Mouse (Mus musculus): Measurements from ENCODE around the gene Abcb6. TPM values are rescaled to one million over a fixed set of nuclear protein-coding genes. Genes with fewer than 3 reads are reported as not detected.

Abcb6 gene
- polyA plus RNA-seq, 1 experiment from 2014 or later = 17.1 TPM

DNA sequence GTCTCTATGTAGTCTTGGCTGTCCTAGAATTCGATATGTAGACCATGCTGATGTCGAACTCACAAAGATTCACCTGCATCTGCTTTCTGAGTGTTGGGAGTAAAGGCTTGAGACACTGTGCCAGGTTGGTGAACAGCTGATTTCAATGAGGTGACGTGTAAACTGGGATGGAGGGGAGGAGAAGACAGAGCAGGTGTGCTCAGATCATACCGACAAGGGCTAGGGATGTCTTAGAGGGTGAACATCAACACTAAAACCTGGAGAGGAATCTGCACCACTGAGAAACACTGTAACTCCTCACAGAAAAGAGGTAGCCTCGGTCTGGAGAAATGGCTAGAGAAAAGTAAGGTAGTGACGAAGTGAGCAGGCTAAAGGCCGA is 12.1 kb downstream of the Abcb6 start:
- Histone ChIP-seq H3K36me3 (ENCODE audit: control insufficient read depth, insufficient read depth) (peaks cover 35% of the 10 kb centered on the region), H3K27ac (ENCODE audit: low read depth, low read length) (no peak overlapping the region), H3K4me1 (replicated peaks; ENCODE audit: control insufficient read depth, insufficient read depth, low read length) (peaks cover 7% of the 10 kb centered on the region; the same call in 1 of the 2 replicates), H3K9me3 (ENCODE audit: control insufficient read depth) (no peaks in the 10 kb centered on the region), H3K4me3 (ENCODE audit: low read depth, low read length) (peak overlapping the region; percentile 84), H3K9ac (ENCODE audit: low read depth, low read length) (peak overlapping the region; percentile 69; the same call in 1 of the 2 replicates), H3K27me3 (replicated peaks; ENCODE audit: control insufficient read depth, insufficient read depth, low read length) (no peaks in the 10 kb centered on the region), H3K4me2 (replicated peaks; ENCODE audit: low read depth) (peak overlapping the region; percentile 68)
- TF ChIP-seq CTCF (IDR thresholded peaks at IDR 0.05; ENCODE audit: low read depth) = no peak
- 0 out of 2 replicates have a peak, but pooled peaks have one; percentile 0 for ATAC-seq
- WGBS = 9% methylated on average over 7 of the region's 7 CpGs

DNA sequence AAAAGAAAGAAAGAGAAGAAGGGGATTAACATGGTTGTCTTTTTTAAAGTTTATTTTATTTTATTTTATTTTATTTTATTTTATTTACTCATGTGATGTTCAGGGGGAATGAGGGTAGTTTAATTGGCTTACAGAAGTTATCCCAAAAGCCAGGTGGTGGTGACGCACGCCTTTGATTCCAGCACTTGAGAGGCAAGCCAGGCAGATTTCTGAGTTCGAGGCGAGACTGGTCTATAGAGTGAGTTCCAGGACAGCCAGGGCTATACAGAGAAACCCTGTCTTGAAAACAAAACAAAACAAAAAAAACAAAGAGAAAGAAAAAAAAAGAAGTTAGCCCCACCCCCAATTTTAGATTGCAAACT is 20.0 kb downstream of the Abcb6 start:
- no peak for ATAC-seq
- Histone ChIP-seq H3K9ac (ENCODE audit: low read depth, low read length) (no peak overlapping the region), H3K27me3 (replicated peaks; ENCODE audit: control insufficient read depth, insufficient read depth, low read length) (no peaks in the 10 kb centered on the region), H3K9me3 (ENCODE audit: control insufficient read depth) (no peaks in the 10 kb centered on the region), H3K4me3 (ENCODE audit: low read depth, low read length) (no peak overlapping the region), H3K4me2 (replicated peaks; ENCODE audit: low read depth) (no peak overlapping the region), H3K4me1 (replicated peaks; ENCODE audit: control insufficient read depth, insufficient read depth, low read length) (no peaks in the 10 kb centered on the region), H3K36me3 (ENCODE audit: control insufficient read depth, insufficient read depth) (no peaks in the 10 kb centered on the region), H3K27ac (ENCODE audit: low read depth, low read length) (no peak overlapping the region)
- TF ChIP-seq CTCF (IDR thresholded peaks at IDR 0.05; ENCODE audit: low read depth) = no peak
- 83% methylated on average over 4 of the region's 4 CpGs for WGBS

DNA sequence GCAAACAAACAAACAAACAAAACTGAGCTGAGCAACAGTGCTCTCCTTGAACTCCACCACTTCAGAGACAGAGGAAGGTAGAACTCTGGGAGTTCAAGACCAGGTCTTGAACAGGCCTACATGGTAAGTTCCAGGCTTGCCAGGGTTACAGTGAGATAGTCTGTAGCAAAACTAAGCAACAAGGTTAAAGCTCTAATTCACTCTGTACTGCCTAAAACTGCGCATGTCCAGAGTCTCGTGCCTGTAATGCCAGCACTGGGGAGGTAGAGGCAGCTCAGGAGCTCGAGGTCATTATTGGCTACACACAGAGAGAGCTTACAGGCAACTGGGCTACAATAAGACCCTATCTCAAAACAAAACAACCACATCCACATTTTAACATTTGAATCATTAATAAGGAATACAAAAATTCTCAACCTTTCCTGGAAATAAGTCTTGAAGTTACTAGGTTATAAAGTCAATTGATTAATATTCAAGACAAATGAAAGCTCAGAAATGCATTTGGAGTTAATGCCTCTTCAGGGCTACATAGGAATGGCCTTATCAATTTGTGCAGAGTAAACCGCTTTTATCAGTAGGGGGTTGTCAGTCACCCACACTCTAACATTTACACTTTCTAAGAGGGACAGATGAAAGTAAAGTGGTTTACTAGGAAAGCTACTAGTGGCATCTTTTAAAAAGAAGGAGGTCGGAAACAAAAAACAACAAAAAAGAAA is 20.5 kb downstream of the Abcb6 start:
- H3K4me3 ChIP-seq (ENCODE audit: low read depth, low read length) = no peak overlapping the region
- no peaks in the 10 kb centered on the region for H3K9me3 ChIP-seq (ENCODE audit: control insufficient read depth)
- H3K9ac ChIP-seq (ENCODE audit: low read depth, low read length) = no peak overlapping the region
- H3K36me3 ChIP-seq (ENCODE audit: control insufficient read depth, insufficient read depth) = no peaks in the 10 kb centered on the region
- ATAC-seq = no peak
- WGBS = 61% methylated on average over 5 of the region's 5 CpGs
- H3K4me2 ChIP-seq (replicated peaks; ENCODE audit: low read depth) = no peak overlapping the region
- no peak for TF ChIP-seq CTCF (IDR thresholded peaks at IDR 0.05; ENCODE audit: low read depth)
- no peaks in the 10 kb centered on the region for H3K4me1 ChIP-seq (replicated peaks; ENCODE audit: control insufficient read depth, insufficient read depth, low read length)
- no peak overlapping the region for H3K27ac ChIP-seq (ENCODE audit: low read depth, low read length)
- H3K27me3 ChIP-seq (replicated peaks; ENCODE audit: control insufficient read depth, insufficient read depth, low read length) = no peaks in the 10 kb centered on the region

DNA sequence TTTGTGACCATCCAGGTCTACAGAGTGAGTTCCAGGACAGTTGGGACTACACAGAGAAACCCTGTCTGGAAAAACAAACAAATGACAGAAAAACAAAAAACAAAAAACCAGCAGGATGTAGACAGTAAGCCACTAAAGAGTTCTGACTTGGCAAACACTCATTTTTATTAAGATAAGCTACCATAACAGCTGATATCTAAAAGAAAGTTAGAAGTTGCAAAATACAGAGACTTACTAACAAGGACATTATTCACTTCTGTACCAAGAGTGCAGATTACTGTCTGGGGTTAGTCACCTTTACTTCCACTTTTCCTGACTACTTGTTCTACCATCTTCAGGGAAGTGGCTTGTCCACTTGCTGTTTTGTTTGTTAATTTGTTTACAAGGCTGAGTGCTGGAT is 21.2 kb downstream of the Abcb6 start:
- Histone ChIP-seq H3K9ac (ENCODE audit: low read depth, low read length) (no peak overlapping the region), H3K36me3 (ENCODE audit: control insufficient read depth, insufficient read depth) (no peaks in the 10 kb centered on the region), H3K4me3 (ENCODE audit: low read depth, low read length) (no peak overlapping the region), H3K27me3 (replicated peaks; ENCODE audit: control insufficient read depth, insufficient read depth, low read length) (no peaks in the 10 kb centered on the region), H3K4me1 (replicated peaks; ENCODE audit: control insufficient read depth, insufficient read depth, low read length) (no peaks in the 10 kb centered on the region), H3K9me3 (ENCODE audit: control insufficient read depth) (no peaks in the 10 kb centered on the region), H3K27ac (ENCODE audit: low read depth, low read length) (no peak overlapping the region), H3K4me2 (replicated peaks; ENCODE audit: low read depth) (no peak overlapping the region)
- TF ChIP-seq CTCF (IDR thresholded peaks at IDR 0.05; ENCODE audit: low read depth) = no peak
- no peak for ATAC-seq

DNA sequence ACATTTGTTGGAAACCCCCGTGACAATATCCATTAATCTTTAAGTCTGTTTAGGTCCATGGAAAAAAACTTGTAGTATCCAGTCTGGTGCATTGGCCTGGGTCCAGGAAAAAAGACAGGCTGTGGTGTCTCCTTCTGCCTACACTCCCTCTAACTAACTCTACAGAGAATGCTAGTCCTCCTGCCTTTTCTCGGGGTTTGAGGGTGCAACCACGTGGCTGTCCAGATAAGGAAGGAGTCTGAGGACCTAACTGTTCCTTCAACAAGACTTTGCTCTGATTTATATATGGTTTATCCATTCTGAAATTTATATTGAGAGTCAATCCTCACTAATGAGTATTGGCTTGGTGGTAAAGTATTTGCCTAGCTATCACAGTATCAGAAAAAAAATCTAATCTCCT is 24.4 kb downstream of the Abcb6 start:
- no peak for ATAC-seq
- no peak overlapping the region for H3K9ac ChIP-seq (ENCODE audit: low read depth, low read length)
- no peak overlapping the region for H3K27ac ChIP-seq (ENCODE audit: low read depth, low read length)
- H3K4me3 ChIP-seq (ENCODE audit: low read depth, low read length) = no peak overlapping the region
- no peak for TF ChIP-seq CTCF (IDR thresholded peaks at IDR 0.05; ENCODE audit: low read depth)
- H3K4me2 ChIP-seq (replicated peaks; ENCODE audit: low read depth) = no peak overlapping the region
- no peaks in the 10 kb centered on the region for H3K4me1 ChIP-seq (replicated peaks; ENCODE audit: control insufficient read depth, insufficient read depth, low read length)
- no peaks in the 10 kb centered on the region for H3K27me3 ChIP-seq (replicated peaks; ENCODE audit: control insufficient read depth, insufficient read depth, low read length)
- H3K36me3 ChIP-seq (ENCODE audit: control insufficient read depth, insufficient read depth) = no peaks in the 10 kb centered on the region
- 46% methylated on average over 3 of the region's 3 CpGs for WGBS
- H3K9me3 ChIP-seq (ENCODE audit: control insufficient read depth) = no peaks in the 10 kb centered on the region

DNA sequence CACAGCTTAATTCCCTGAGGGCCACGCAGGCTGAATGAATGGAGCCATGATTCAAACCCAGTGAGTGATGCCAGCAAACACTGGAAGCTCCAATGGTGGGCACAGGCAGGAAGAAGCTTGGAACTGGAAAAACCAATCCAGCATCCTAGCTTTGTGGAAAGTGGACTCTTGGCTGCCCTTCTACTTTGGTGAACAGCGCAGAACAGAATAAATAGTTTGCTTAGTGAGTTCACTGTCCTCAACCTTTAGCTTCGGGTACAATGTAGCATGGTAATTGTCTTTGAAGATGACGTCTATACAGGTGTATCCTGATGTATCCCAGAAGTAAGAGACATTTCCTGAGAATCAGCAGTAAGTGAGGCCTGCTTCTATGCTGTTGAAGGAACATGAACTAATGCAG is 31.5 kb downstream of the Abcb6 start:
- peaks cover 47% of the 10 kb centered on the region for H3K36me3 ChIP-seq (ENCODE audit: control insufficient read depth, insufficient read depth)
- no peak for ATAC-seq
- no peaks in the 10 kb centered on the region for H3K27me3 ChIP-seq (replicated peaks; ENCODE audit: control insufficient read depth, insufficient read depth, low read length)
- no peaks in the 10 kb centered on the region for H3K4me1 ChIP-seq (replicated peaks; ENCODE audit: control insufficient read depth, insufficient read depth, low read length)
- no peaks in the 10 kb centered on the region for H3K9me3 ChIP-seq (ENCODE audit: control insufficient read depth)
- H3K9ac ChIP-seq (ENCODE audit: low read depth, low read length) = no peak overlapping the region
- WGBS = 88% methylated on average over 4 of the region's 4 CpGs
- H3K4me3 ChIP-seq (ENCODE audit: low read depth, low read length) = no peak overlapping the region
- no peak overlapping the region for H3K27ac ChIP-seq (ENCODE audit: low read depth, low read length)
- H3K4me2 ChIP-seq (replicated peaks; ENCODE audit: low read depth) = no peak overlapping the region
- no peak for TF ChIP-seq CTCF (IDR thresholded peaks at IDR 0.05; ENCODE audit: low read depth)
